Mouse (Mus musculus) ovary, postnatal 36 days (tissue): ENCODE measurements around the gene Kif2a.
A peak's percentile ranks its signal among the peaks of the same experiment; 100 is the strongest.

ENCODE experiments used
- DNase-seq: peaks from one replicate; pipeline ENCODE4 v3.0.0; 2022; ENCODE audit warnings: low spot score, mixed read lengths

The Kif2a gene

GRCm38 (mm10) chr13:107021461-107022265 lies at the start of gene Kif2a:
Gene Kif2a, minus strand, starts transcription at chr13:107022126.
- peak; percentile 59 for DNase-seq

- no peak for DNase-seq
Measured at GRCm38 (mm10) chr13:107069061-107069460, 47.1 kb upstream of the Kif2a start.

DNA sequence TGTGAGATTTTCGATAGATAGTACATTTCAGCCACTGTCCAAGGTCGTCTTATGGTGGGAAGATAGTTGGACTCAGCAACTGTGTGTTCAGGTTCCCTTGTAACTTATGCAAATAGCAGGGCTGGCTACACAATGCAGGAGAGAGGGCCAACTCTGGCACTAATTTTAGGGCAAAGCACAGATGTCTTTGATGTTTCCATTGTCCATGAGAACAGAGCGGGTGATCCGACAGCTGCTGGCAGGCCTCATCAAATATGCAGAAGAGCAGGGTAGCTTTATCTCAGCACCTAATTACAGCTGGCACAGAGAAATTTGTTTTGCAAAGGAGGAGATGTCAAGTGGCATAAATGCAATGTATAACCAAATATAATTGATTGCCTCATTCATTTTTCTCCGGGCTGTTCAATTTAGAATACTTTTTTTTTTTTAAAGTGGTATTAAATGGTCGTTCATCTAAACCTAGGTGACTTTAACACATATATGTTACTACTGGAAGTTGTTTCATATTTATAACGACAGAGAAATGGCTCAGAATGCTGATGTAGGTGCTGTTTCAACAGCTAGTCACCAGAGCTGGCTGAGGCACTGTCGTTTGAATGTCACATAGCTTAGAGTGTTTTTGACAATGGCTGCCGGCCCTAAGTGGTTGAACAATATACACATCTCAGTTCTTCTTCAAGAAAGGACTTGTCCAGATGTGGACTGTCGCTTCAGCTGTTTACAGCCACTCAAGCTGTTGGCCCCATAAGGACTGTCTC lies 43.4 kb upstream of the Kif2a start:
- no peak for DNase-seq

DNA sequence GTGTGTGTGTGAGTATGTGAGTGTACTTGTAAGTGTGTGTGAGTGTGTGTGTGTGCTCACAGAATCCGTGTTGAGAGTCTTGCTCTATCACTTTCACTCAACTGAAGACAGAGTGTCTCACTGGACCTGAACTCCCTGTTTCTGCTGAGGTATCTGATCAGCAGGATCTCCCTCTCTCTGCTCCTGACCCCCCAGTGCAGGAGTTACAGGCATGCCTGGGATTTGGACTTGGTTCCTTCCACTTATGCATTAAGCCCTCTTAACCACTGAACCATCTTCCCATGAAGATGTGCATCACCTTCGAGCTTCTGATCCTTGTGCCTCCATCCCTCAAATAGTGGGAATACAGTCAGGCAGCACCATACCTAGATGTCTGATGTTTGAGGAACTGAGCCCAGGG lies 42.3 kb upstream of the Kif2a start:
- no peak for DNase-seq

DNA sequence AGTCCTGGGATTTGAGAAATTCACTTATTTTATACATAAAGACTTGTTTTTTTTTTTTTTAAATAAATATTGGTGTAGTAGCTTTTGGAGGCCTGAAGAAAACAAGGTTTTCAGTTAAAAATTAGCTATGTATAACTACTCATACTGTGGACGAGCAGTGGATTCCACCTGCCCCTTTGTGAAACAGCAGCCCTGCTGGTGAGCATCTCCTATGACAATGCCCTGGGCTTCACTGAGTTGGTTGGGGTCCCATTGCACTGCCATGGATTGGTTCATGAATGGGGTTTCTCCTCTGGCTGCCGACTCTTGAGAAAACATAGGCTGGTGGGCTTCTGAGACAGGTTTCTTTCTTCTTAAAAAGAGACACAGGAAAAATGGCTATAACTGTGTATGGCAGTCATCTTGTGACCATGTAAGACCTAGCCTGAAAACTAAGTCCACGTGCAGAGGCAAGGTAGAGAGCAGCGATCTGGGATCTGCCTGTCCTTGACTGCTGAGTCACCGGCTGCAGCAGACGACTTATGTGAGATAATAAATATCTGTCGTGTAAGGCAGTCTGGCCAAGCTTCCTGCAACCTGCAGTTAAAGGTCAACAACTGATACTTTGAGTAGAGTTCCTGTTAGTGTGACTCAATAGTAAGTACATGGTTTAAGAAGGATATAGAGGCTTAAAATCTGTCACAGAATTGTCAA lies 41.3 kb upstream of the Kif2a start:
- DNase-seq, result no peak

DNA sequence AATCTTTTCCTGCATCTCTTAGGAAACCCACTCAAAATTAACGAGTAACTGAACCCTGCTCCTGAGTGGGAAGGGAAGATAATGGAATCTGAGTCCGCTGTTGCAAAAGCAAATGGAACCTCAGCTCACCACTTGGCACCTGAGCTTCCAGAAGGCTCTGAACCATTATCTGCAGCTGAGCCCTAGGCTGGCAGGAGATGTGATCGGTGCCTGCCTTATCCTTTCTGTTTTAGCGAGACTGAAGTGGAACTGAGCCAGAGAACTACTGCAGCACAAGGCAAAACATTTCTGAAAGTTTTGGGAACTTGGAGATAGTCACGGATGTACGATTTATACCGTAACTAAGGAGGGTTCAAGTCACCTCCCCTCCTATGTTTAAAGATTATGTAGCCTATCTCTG lies 38.2 kb upstream of the Kif2a start:
- DNase-seq, result no peak

DNA sequence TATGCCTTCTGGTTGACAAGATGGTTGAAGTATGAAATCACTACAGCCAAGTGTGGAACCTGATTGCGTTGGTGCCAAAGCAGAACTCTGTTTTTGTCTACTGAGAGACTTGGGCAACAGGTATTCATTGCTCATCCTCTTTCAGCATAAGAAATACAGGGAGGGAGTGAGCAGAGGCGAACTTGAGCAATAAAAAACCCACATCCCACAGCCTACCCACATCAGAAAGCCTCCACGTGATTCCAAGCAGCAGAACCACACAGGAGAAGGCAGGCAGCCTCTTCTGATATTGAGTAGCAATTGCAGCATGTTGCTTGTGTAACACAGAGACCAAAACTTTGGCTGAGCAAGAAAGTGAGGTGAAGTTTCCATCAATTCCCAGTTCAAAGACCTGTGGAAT lies 37.5 kb upstream of the Kif2a start:
- no peak for DNase-seq

- DNase-seq, result no peak
Measured at GRCm38 (mm10) chr13:107056318-107056717, 34.4 kb upstream of the Kif2a start.

DNA sequence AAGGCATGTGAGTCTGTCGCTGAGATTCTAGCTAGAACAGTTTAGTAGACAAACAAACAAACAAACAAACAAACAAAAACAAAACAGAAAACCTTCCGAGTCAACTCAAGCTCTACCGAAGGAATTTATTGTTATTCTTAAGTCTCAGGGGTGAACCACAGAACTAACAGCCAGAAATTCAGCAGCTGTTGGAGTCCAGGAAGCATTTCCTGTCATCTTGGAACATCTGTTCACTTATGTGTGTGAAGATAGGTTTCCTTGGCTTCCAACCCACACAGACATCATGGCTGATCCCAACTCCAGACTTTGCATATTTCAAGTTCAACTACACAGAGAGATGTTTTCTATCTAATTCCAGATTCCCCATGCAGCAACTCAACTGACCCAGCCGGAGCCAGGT lies 32.6 kb upstream of the Kif2a start:
- no peak for DNase-seq

DNA sequence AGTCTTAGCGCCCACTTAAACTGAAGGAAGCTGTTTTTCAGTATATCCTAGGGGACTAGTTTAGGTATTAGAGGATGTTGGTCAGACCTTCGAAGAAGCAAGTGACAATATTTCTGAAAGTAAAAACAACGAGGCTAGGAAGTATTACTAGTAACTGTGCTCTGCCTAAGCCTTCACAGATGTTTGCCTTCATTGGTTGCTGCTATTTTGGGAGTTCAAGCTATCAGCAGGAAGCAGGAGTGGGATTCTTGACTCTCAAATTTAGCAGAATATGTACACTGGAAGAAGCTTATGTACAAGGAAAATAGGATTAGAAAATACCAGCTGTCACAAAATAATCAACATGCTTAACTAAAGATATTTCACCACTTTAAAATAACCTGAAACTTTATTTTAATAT lies 29.4 kb upstream of the Kif2a start:
- DNase-seq, result no peak

DNA sequence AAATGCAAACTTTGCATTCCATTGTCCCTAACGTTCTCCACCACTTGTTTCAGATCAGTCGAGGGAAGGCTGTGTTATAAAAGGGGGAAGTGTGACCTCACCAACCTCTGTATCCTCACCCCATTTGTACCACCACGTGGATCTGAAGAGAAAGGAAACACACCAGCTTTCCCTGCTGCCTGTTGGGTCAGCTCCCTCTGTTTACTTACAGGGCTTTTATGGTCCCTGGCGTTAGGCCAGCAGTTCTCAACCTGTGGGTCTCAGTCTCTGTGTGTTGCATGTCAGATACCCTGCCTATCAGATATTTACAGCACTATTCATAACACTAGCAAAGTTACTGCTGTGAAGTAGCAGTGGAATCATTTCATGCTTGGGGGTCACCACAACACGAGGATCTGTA lies 22.3 kb upstream of the Kif2a start:
- no peak for DNase-seq

GRCm38 (mm10) chr13:107042551-107042950 lies 20.6 kb upstream of the Kif2a start:
- DNase-seq, result no peak

DNA sequence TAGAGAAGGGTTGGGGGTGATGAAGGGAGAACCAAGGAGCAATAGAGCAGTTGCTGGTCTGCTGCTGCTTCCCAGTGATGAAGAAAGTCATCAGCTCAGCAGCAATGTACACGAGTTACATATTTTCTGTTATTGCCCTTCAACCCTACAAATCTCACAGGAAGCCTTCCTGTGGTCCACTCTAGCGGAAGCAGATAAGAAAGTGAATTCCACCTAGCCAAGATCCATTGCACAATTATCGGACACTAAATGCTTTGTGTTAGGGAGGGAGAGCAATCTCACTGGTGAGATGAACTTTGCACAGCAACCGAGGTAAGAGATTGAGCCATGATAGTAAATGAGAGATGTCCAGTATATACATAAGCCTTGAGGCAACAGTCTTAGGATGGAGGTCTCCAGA lies 17.6 kb upstream of the Kif2a start:
- DNase-seq, result no peak

- DNase-seq, result no peak
Measured at GRCm38 (mm10) chr13:107038346-107038745, 16.4 kb upstream of the Kif2a start.

DNA sequence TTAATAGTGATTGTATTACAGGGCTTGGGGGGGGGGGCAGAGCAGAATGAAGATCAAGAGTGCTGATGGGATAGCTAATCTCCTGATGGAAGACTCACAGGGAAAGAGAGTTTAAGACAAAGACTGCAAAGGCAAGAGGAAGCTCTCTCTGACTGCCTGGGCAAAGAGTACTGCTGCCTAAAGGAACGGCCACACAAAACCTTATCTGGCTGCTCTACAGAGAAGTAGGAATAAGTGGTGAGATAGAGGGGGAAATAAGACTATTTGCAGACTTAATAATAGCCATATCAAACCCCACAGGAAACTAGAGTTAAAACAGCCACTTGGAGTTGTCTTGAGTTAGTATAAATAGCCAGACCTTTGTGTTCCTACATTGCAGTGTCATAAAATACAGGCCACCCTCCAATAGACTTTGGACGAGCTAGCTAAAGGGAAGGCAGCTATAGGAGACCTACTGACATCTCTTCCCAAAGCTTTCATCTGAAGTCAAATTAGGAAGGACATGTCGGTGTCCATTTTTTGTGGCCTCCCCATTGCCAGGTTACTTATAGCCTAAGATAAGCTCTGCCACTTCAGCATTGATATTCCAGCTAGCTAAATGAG lies 13.7 kb upstream of the Kif2a start:
- DNase-seq, result no peak

DNA sequence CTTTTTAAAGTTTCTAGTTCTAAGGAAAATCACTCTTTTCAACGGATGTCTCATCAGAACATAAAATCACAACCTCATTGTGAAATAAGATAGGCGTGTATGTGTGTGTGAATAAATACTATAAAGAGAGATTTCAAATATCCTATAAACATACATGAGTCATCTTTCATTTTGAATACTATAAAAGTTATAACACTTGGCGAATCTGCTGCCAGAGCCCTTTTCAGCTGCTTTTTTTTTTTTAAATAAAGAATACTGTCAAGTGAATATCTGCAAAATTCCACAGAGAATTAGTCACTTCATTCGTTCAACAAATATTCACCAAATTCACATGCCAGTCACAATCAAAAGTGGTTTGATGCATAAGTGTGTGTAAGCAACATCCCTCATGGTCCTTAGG lies 13.2 kb upstream of the Kif2a start:
- no peak for DNase-seq

DNA sequence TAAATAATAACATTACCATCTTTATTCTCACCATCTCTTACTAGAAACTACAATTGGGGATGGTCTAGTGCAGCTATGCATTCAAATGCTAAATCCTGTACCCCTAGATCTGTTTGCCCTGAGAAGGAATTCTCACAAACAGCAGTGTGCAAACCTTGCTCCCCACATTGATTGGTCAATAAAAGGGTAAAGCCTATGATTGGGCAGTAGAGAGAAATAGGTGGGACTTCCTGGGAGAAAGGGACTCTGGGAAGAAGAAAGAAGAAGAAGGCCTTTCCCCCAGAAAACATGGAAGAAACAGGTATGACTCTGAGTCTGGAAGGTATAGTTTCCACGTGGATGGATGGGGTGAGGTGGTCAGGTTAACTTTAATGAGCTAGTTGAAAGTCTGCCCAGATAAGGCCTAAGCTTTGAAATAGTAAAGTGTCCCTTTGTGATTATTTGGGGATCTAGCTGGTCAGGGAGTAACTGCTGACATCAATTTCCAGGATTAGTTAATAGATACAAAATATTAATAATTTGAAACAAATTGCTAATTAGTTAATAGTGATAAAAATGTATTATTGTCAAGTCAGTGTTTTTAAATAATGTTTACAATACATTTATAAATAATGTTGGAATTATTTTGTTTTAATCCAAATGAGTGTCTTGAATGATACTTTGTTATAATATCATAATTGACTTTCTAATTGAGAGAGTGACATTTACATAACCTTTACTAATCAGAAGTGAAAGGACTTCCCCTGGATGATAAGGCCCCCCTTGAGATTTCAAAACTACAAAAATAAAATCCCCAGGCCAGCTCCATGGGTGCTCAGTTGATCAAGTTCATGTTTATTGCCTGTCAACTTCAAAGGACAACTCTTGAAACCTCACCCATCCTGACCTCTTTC lies 12.3 kb upstream of the Kif2a start:
- no peak for DNase-seq

GRCm38 (mm10) chr13:107031228-107031627 lies 9.3 kb upstream of the Kif2a start:
- no peak for DNase-seq

GRCm38 (mm10) chr13:107027218-107027617 lies 5.3 kb upstream of the Kif2a start:
- DNase-seq, result no peak

GRCm38 (mm10) chr13:107025663-107026062 lies 3.7 kb upstream of the Kif2a start:
- no peak for DNase-seq
